8 mouse cellular contexts compared by ENCODE assay signal in the genomic region with DNA sequence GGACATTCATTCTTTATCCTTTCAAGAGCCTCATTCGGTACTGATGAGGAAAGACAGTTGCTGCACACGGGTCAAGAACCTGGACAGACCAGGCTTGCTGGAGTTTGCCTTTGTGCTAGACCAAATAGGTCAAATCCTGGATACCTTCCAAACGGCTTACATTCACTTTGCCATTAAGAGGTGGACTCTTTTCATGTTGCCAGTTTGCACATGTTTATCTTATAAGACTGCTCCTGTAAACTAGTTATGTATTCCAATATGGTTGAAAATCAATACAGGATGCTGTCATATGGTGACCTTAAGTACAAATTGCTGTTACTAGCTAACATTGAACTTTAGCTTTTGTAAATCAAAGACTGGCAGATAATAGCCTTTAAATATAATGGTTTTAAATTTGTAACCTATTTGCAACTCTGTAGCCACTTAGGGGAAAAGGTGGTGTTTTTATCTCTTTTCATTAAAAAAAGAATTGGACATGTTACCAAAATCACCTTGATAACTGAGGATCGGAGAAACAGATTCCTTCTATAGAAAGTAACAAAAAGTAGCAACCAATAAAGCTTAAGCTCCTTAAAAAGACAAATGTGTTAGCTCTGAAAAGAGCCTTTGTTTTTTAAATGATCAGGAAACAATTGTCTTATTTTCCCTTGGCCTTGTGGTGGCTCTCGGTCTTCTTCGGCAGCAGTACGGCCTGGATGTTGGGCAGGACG. TPM values are rescaled to one million over a fixed set of nuclear protein-coding genes. Genes with fewer than 3 reads are reported as not detected.
DNase-seq lines count a peak whose midpoint lies in the region; ATAC-seq and TF ChIP-seq lines count a peak whose summit lies in the region.

No protein-coding gene starts in this region.

- H3K4me2 ChIP-seq in lung, postnatal 0 days (replicated peaks; ENCODE audit: low read depth, low read length) = peak overlapping the region; percentile 46
- peak overlapping the region; percentile 68 for H3K4me2 ChIP-seq in myocyte (ENCODE audit: low read depth)

- H3K9me3 ChIP-seq in lung, postnatal 0 days (ENCODE audit: low read length) = no peaks in the 10 kb centered on the region
- H3K9me3 ChIP-seq in embryonic facial prominence, embryonic 10.5 days = no peaks in the 10 kb centered on the region

- H3K36me3 ChIP-seq in lung, postnatal 0 days (ENCODE audit: insufficient read depth, low read length) = no peaks in the 10 kb centered on the region
- H3K36me3 ChIP-seq in embryonic facial prominence, embryonic 10.5 days (replicated peaks) = no peaks in the 10 kb centered on the region
- no peaks in the 10 kb centered on the region for H3K36me3 ChIP-seq in myocyte (ENCODE audit: control insufficient read depth, insufficient read depth)

- H3ac ChIP-seq in myocyte (ENCODE audit: control insufficient read depth, insufficient read length) = no peak overlapping the region

- peak overlapping the region; percentile 33 for H3K4me3 ChIP-seq in lung, postnatal 0 days (ENCODE audit: low read depth, low read length)
- peak overlapping the region; percentile 56 for H3K4me3 ChIP-seq in embryonic facial prominence, embryonic 10.5 days
- peak overlapping the region; percentile 12 for H3K4me3 ChIP-seq in myocyte

- TF ChIP-seq CTCF in lung, postnatal 0 days (IDR thresholded peaks at IDR 0.05) = no peak

- no peak for TF ChIP-seq EP300 in lung, postnatal 0 days (IDR thresholded peaks at IDR 0.05)

- H3K27ac ChIP-seq in lung, postnatal 0 days (ENCODE audit: low read length) = 0 out of 2 replicates have a peak overlapping the region, but pooled peaks have one; percentile 21
- H3K27ac ChIP-seq in embryonic facial prominence, embryonic 10.5 days (replicated peaks) = peak overlapping the region; percentile 91

- peak; percentile 38 for DNase-seq in lung, postnatal 0 days (ENCODE audit: low spot score)
- DNase-seq in lung, postnatal 14 days = no peak
- peak; percentile 52 for DNase-seq in embryonic facial prominence, embryonic 10.5 days (ENCODE audit: low spot score)
- peak; percentile 82 for DNase-seq in hindlimb bud, embryonic 11.5 days (ENCODE audit: extremely low spot score, low read depth, low spot score)
- DNase-seq in layer of hippocampus, adult 18-20 months (ENCODE audit: low spot score in 2 of 2) = no peak
- DNase-seq in left cerebral cortex, adult 9 months (ENCODE audit: low spot score in 2 of 2) = no peak
- no peak for DNase-seq in cerebellum, adult 11 months

- peak; percentile 58 for TF ChIP-seq POLR2A in myocyte (IDR thresholded peaks at IDR 0.05; ENCODE audit: insufficient read length, low read depth)

- no peaks in the 10 kb centered on the region for H3K79me2 ChIP-seq in myocyte (ENCODE audit: control insufficient read depth, insufficient read depth)

- peaks cover 4% of the 10 kb centered on the region; the same call in 1 of the 2 replicates for H3K4me1 ChIP-seq in lung, postnatal 0 days (ENCODE audit: insufficient read depth, low read depth, low read length)
- peaks cover 43% of the 10 kb centered on the region for H3K4me1 ChIP-seq in embryonic facial prominence, embryonic 10.5 days

- WGBS in lung, postnatal 0 days = 4% methylated on average over 8 of the region's 8 CpGs
- WGBS in embryonic facial prominence, embryonic 10.5 days = 6% methylated on average over 8 of the region's 8 CpGs

- no peaks in the 10 kb centered on the region for H3K27me3 ChIP-seq in lung, postnatal 0 days (replicated peaks; ENCODE audit: insufficient read depth, low read length)
- no peaks in the 10 kb centered on the region for H3K27me3 ChIP-seq in embryonic facial prominence, embryonic 10.5 days (replicated peaks; ENCODE audit: low read depth, poor library complexity, severe bottlenecking)
- no peaks in the 10 kb centered on the region for H3K27me3 ChIP-seq in myocyte (ENCODE audit: control insufficient read depth, insufficient read depth, insufficient read length)

- H3K9ac ChIP-seq in lung, postnatal 0 days (replicated peaks; ENCODE audit: low read depth) = no peak overlapping the region

- no peak for ATAC-seq in lung, postnatal 0 days

TF ChIP-seq in myocyte, 11 proteins besides CTCF, POLR2A, EP300 and RAD21:
- TF ChIP-seq SRF (IDR thresholded peaks at IDR 0.05; ENCODE audit: control insufficient read depth, insufficient read length, low read depth) = no peak
- TF ChIP-seq POLR2AphosphoS2 (IDR thresholded peaks at IDR 0.05; ENCODE audit: insufficient read length, low read depth) = peak; percentile 88
- TF ChIP-seq REST (IDR thresholded peaks at IDR 0.05; ENCODE audit: insufficient read depth, insufficient read length) = no peak
- TF ChIP-seq E2F4 (IDR thresholded peaks at IDR 0.05; ENCODE audit: insufficient read depth) = no peak
- TF ChIP-seq TCF3 (IDR thresholded peaks at IDR 0.05; ENCODE audit: insufficient read length, low read depth) = no peak

RNA-seq across cellular contexts. Expression of a gene that starts 0.7 kb away (rescaled TPM):
- polyA plus RNA-seq in lung, postnatal 0 days (2015; fragmentation: Nextera tagmentation; extraction: Ambion mirVana) = 1.3 TPM in 1 of 2 replicates, not detected in the other
- 10.9 and 18.0 TPM in 2 replicates for polyA plus RNA-seq in embryonic facial prominence, embryonic 10.5 days (2016; fragmentation: Nextera tagmentation; extraction: Ambion mirVana)
- 6.8 TPM for polyA plus RNA-seq in myocyte (2012; fragmentation: generic; extraction: Trizol)
- not detected for total RNA-seq in layer of hippocampus, adult 18-20 months (2021)

RNA-seq across cellular contexts. Expression of a gene that starts 0.9 kb away (rescaled TPM):
- 0.61 and 0.95 TPM in 2 replicates for polyA plus RNA-seq in lung, postnatal 0 days (2015; fragmentation: Nextera tagmentation; extraction: Ambion mirVana)
- 3.1 and 3.2 TPM in 2 replicates for polyA plus RNA-seq in embryonic facial prominence, embryonic 10.5 days (2016; fragmentation: Nextera tagmentation; extraction: Ambion mirVana)
- 0.89 TPM for polyA plus RNA-seq in myocyte (2012; fragmentation: generic; extraction: Trizol)
- total RNA-seq in layer of hippocampus, adult 18-20 months (2021) = 1 to 10 TPM; 4.7 to 5.9 TPM

RNA-seq across cellular contexts. Expression of a gene that starts 3.2 kb away (rescaled TPM):
- 14.5 and 16.9 TPM in 2 replicates for polyA plus RNA-seq in lung, postnatal 0 days (2015; fragmentation: Nextera tagmentation; extraction: Ambion mirVana)
- polyA plus RNA-seq in embryonic facial prominence, embryonic 10.5 days (2016; fragmentation: Nextera tagmentation; extraction: Ambion mirVana) = 102 and 103 TPM in 2 replicates
- 10.6 TPM for polyA plus RNA-seq in myocyte (2012; fragmentation: generic; extraction: Trizol)
- 10 to 100 TPM; 45.5 to 56.3 TPM for total RNA-seq in layer of hippocampus, adult 18-20 months (2021)

RNA-seq across cellular contexts. Expression of a gene that starts 5.9 kb away (rescaled TPM):
- 1.4 and 2.4 TPM in 2 replicates for polyA plus RNA-seq in lung, postnatal 0 days (2015; fragmentation: Nextera tagmentation; extraction: Ambion mirVana)
- polyA plus RNA-seq in embryonic facial prominence, embryonic 10.5 days (2016; fragmentation: Nextera tagmentation; extraction: Ambion mirVana) = 34.8 and 36.2 TPM in 2 replicates
- 1.7 TPM for polyA plus RNA-seq in myocyte (2012; fragmentation: generic; extraction: Trizol)
- total RNA-seq in layer of hippocampus, adult 18-20 months (2021) = 1 to 10 TPM; 4.4 to 4.9 TPM

RNA-seq across cellular contexts. Expression of a gene that starts 23.7 kb away (rescaled TPM):
- polyA plus RNA-seq in lung, postnatal 0 days (2015; fragmentation: Nextera tagmentation; extraction: Ambion mirVana) = 3.0 and 4.5 TPM in 2 replicates
- 21.7 and 23.9 TPM in 2 replicates for polyA plus RNA-seq in embryonic facial prominence, embryonic 10.5 days (2016; fragmentation: Nextera tagmentation; extraction: Ambion mirVana)
- polyA plus RNA-seq in myocyte (2012; fragmentation: generic; extraction: Trizol) = 72.0 TPM
- 10 to 100 TPM; 36.0 to 39.2 TPM for total RNA-seq in layer of hippocampus, adult 18-20 months (2021)

Comparison
In these comparisons a context has a peak if more than half of its experiments do, and no peak if none do; other contexts are left out.
1. DNase-seq: peak in lung, postnatal 0 days (single experiment), embryonic facial prominence, embryonic 10.5 days (single experiment) and hindlimb bud, embryonic 11.5 days (single experiment); none in lung, postnatal 14 days (single experiment), layer of hippocampus, adult 18-20 months (0 of 2), left cerebral cortex, adult 9 months (0 of 2) and cerebellum, adult 11 months (single experiment).
2. Peak in every context shown above with its lines, with median percentiles within 50 percentile points of each other: H3K4me3 ChIP-seq.